Mouse (Mus musculus): ENCODE measurements at regions not wholly inside any gene's neighbourhood (a gene's known extent, or its start where the extent isn't known, plus 50 kb on each side); places are given as distances from the start of the nearest gene placed in this dataset.

DNA sequence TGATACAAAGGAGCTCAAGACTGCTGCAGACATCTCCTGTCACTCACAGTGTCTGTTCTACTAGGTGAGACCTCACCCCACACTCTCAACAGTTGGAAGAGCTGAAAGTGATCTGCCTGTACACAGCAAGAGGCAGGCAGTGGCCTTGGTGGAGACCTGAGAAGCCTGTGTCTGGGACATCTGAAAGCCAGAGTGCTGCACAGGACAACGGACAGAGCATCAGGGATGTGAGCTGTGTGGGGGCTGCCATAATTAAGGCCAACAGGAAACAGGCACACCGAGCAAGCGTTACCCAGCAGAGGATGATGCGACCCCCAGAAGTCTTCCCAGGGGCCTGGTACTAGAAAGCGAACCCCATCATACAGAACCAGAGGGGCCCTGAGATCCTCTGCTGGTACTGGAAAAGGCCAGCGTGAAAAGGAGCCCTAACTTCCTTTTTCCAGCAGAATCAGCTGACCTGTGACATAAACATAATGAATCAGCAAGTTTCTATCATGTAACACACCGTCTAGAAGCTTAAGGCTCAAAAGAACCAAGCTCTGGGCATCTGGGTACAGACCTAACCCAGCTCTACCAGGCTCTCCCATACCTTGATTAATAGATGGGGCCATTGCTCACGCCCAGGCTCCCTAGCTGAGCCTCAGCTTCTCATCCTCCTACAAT, 105.7 kb downstream of the Plxna1 start:
- no peaks in the 10 kb centered on the region for H3K4me1 ChIP-seq (ENCODE audit: control insufficient read depth, insufficient read depth, low read length)
- no peaks in the 10 kb centered on the region for H3K27me3 ChIP-seq (ENCODE audit: control insufficient read depth, insufficient read depth, low read length)
- no peak overlapping the region for H3K4me3 ChIP-seq (ENCODE audit: control insufficient read depth, low read depth, low read length)
- no peaks in the 10 kb centered on the region for H3K36me3 ChIP-seq (ENCODE audit: control insufficient read depth, insufficient read depth, low read length)
- TF ChIP-seq CTCF (IDR thresholded peaks at IDR 0.05; ENCODE audit: control insufficient read depth, insufficient read depth, insufficient replicate concordance, low read depth, low read length) (no peak), POLR2A (IDR thresholded peaks at IDR 0.05; ENCODE audit: control insufficient read depth, low read depth, low read length) (no peak)
- H3K27ac ChIP-seq (ENCODE audit: control insufficient read depth, insufficient read depth, low read depth, low read length) = no peak overlapping the region

- TF ChIP-seq POLR2A (IDR thresholded peaks at IDR 0.05; ENCODE audit: control insufficient read depth, low read depth, low read length) (no peak), CTCF (IDR thresholded peaks at IDR 0.05; ENCODE audit: control insufficient read depth, insufficient read depth, insufficient replicate concordance, low read depth, low read length) (no peak)
- no peak overlapping the region for H3K27ac ChIP-seq (ENCODE audit: control insufficient read depth, insufficient read depth, low read depth, low read length)
- no peaks in the 10 kb centered on the region for H3K36me3 ChIP-seq (ENCODE audit: control insufficient read depth, insufficient read depth, low read length)
- H3K4me1 ChIP-seq (ENCODE audit: control insufficient read depth, insufficient read depth, low read length) = no peaks in the 10 kb centered on the region
- no peak overlapping the region for H3K4me3 ChIP-seq (ENCODE audit: control insufficient read depth, low read depth, low read length)
- no peaks in the 10 kb centered on the region for H3K27me3 ChIP-seq (ENCODE audit: control insufficient read depth, insufficient read depth, low read length)
These were observed 105.0 kb downstream of the Plxna1 start for GRCm38 (mm10) chr6:89257416-89257815.

- H3K27me3 ChIP-seq (ENCODE audit: control insufficient read depth, insufficient read depth, low read length) = no peaks in the 10 kb centered on the region
- no peak for TF ChIP-seq CTCF (IDR thresholded peaks at IDR 0.05; ENCODE audit: control insufficient read depth, insufficient read depth, insufficient replicate concordance, low read depth, low read length)
- TF ChIP-seq POLR2A (IDR thresholded peaks at IDR 0.05; ENCODE audit: control insufficient read depth, low read depth, low read length) = no peak
- no peak overlapping the region for H3K27ac ChIP-seq (ENCODE audit: control insufficient read depth, insufficient read depth, low read depth, low read length)
- H3K4me1 ChIP-seq (ENCODE audit: control insufficient read depth, insufficient read depth, low read length) = no peaks in the 10 kb centered on the region
- no peak overlapping the region for H3K4me3 ChIP-seq (ENCODE audit: control insufficient read depth, low read depth, low read length)
- no peaks in the 10 kb centered on the region for H3K36me3 ChIP-seq (ENCODE audit: control insufficient read depth, insufficient read depth, low read length)
These were observed 104.3 kb downstream of the Plxna1 start for GRCm38 (mm10) chr6:89258140-89258539.

- H3K4me1 ChIP-seq (ENCODE audit: control insufficient read depth, insufficient read depth, low read length) = no peaks in the 10 kb centered on the region
- H3K27me3 ChIP-seq (ENCODE audit: control insufficient read depth, insufficient read depth, low read length) = no peaks in the 10 kb centered on the region
- no peak overlapping the region for H3K27ac ChIP-seq (ENCODE audit: control insufficient read depth, insufficient read depth, low read depth, low read length)
- no peak overlapping the region for H3K4me3 ChIP-seq (ENCODE audit: control insufficient read depth, low read depth, low read length)
- no peak for TF ChIP-seq POLR2A (IDR thresholded peaks at IDR 0.05; ENCODE audit: control insufficient read depth, low read depth, low read length)
- no peak for TF ChIP-seq CTCF (IDR thresholded peaks at IDR 0.05; ENCODE audit: control insufficient read depth, insufficient read depth, insufficient replicate concordance, low read depth, low read length)
- H3K36me3 ChIP-seq (ENCODE audit: control insufficient read depth, insufficient read depth, low read length) = no peaks in the 10 kb centered on the region
These were observed 102.9 kb downstream of the Plxna1 start for GRCm38 (mm10) chr6:89259406-89259994.

GRCm38 (mm10) chr6:89262958-89263357, 99.5 kb downstream of the Plxna1 start:
- Histone ChIP-seq H3K36me3 (ENCODE audit: control insufficient read depth, insufficient read depth, low read length) (no peaks in the 10 kb centered on the region), H3K4me1 (ENCODE audit: control insufficient read depth, insufficient read depth, low read length) (no peaks in the 10 kb centered on the region), H3K4me3 (ENCODE audit: control insufficient read depth, low read depth, low read length) (no peak overlapping the region), H3K27me3 (ENCODE audit: control insufficient read depth, insufficient read depth, low read length) (no peaks in the 10 kb centered on the region), H3K27ac (ENCODE audit: control insufficient read depth, insufficient read depth, low read depth, low read length) (no peak overlapping the region)
- TF ChIP-seq POLR2A (IDR thresholded peaks at IDR 0.05; ENCODE audit: control insufficient read depth, low read depth, low read length) (no peak), CTCF (IDR thresholded peaks at IDR 0.05; ENCODE audit: control insufficient read depth, insufficient read depth, insufficient replicate concordance, low read depth, low read length) (no peak)

DNA sequence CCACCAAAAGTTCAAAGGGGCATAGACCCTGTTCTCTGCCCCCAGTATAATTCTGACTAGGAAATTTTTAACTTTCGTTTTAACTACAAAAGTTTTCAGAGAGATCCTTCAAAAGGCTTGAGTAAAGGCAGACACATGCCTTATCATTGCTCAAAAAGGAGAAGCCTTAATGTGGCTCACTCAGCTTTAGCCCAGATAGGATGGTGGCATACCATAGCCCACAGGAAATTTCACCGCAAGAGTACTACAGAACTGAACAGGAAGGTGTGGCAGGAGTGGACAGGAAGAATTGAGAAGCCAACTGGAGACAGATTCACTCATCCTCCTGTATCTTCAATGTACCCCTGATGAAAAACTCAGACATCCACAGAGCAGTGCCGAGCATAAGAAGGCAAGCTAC, 97.1 kb downstream of the Plxna1 start:
- no peaks in the 10 kb centered on the region for H3K36me3 ChIP-seq (ENCODE audit: control insufficient read depth, insufficient read depth, low read length)
- no peak overlapping the region for H3K4me3 ChIP-seq (ENCODE audit: control insufficient read depth, low read depth, low read length)
- no peak overlapping the region for H3K27ac ChIP-seq (ENCODE audit: control insufficient read depth, insufficient read depth, low read depth, low read length)
- H3K4me1 ChIP-seq (ENCODE audit: control insufficient read depth, insufficient read depth, low read length) = no peaks in the 10 kb centered on the region
- TF ChIP-seq CTCF (IDR thresholded peaks at IDR 0.05; ENCODE audit: control insufficient read depth, insufficient read depth, insufficient replicate concordance, low read depth, low read length) (no peak), POLR2A (IDR thresholded peaks at IDR 0.05; ENCODE audit: control insufficient read depth, low read depth, low read length) (no peak)
- no peaks in the 10 kb centered on the region for H3K27me3 ChIP-seq (ENCODE audit: control insufficient read depth, insufficient read depth, low read length)

All from testis, adult 2 months (tissue).